Mouse (Mus musculus): ENCODE measurements around the gene Kcnab2. TPM values are rescaled to one million over a fixed set of nuclear protein-coding genes. Genes with fewer than 3 reads are reported as not detected.

Kcnab2 gene
- total RNA-seq, 2 experiments from 2014 or later: 2.1 to 4.2 TPM

DNA sequence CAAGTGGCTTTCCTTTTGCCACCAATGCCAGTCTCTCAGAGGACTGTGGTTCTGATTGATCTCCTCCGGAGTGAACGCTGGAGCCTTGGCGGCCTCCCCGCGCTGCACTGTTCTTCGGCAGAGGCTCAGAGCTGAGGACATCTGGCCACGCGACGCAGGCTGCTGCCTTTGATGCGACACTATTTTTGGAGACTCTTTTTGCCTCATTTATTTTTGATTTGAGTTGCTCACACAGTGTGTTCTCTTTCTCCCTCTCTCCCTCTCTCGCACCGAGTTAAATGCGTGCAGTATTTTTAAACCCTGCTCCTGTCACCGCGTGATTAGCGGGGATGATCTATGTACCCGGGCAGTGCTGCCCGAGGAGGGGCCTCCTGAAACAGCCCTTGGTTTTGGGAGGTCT is 21.1 kb downstream of the Kcnab2 start:
- intact Hi-C loops (cut with DNase I): no loop called here
- no peak for DNase-seq

DNA sequence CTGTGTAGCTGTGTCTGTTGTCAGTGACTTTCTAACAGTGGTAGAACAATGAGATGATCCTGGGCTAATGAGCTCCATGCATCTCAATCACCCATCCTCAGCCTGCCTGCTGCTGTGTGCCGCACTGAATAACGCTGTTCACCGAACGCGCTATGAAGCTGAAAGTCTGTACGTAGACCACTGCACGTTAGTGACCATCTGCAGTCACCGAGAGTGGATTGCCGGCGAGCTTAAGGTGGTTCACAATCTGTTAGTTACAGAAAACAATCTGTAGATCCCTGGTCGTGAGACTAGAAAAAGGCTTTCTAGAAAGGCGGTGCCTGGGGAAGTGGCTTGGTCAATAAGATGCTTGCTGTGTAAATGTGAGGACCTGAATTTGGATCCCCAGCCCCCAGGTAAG is 23.5 kb downstream of the Kcnab2 start:
- intact Hi-C loops (cut with DNase I): no loop called here
- DNase-seq: no peak

DNA sequence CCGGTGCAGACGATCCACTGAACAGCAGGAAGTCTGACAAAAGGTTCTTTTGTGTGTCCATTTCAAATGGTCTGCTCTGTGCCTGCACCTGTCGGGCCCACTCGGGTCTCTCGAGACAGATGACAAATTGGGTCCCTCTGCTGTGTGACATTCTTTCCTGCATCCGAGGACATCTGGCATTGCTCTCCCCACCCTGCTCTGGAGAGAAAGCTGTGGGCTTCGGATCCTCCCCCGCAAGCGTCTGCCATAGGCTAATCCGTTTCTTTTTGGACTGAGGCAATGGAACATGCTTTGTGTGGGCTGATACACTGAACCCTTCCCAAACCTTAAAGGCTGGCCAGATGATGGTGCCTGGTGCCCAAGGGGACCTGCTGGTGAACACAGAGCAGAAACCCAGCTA is 24.6 kb downstream of the Kcnab2 start:
- intact Hi-C loops (cut with DNase I): no loop called here
- DNase-seq: no peak

DNA sequence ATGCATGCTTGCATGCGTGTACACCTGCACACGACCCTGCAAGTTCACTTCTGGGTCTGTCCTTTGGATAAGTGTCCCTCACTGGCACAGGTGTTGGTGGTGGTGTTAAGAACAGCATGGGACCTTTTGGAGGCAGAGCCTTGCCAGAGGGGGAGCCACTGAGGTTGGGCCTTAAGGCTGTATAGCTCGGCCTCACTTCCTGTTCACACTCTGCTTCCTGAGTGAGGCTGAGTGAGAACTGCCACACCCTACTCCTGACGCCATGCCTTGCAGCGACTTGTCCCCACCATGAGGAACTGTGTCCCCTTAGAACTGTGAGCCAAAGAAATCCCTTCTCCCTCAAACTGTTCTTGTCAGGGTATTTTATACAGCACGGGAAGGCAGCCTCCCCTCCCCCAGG is 26.3 kb downstream of the Kcnab2 start:
- intact Hi-C loops (cut with DNase I): no loop called here
- DNase-seq: no peak

DNA sequence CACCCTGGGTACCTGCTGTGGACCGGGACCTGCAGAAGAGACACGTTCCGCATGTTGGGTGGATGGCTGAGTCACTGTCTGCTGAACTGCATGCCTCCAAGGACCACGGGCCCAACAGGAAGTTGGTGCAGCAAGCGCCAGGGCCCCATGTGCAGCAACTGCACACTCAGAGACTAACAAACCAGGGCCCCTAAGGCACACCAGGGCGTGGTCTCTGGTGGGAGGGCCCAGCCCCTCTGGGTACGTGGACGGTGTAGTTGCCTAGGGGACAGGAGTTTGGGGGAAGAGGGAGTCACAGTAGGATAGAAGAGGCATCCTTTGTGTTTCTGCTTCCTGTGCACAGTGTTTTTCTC is 29.0 kb downstream of the Kcnab2 start:
- intact Hi-C loops (cut with DNase I): no loop called here

DNA sequence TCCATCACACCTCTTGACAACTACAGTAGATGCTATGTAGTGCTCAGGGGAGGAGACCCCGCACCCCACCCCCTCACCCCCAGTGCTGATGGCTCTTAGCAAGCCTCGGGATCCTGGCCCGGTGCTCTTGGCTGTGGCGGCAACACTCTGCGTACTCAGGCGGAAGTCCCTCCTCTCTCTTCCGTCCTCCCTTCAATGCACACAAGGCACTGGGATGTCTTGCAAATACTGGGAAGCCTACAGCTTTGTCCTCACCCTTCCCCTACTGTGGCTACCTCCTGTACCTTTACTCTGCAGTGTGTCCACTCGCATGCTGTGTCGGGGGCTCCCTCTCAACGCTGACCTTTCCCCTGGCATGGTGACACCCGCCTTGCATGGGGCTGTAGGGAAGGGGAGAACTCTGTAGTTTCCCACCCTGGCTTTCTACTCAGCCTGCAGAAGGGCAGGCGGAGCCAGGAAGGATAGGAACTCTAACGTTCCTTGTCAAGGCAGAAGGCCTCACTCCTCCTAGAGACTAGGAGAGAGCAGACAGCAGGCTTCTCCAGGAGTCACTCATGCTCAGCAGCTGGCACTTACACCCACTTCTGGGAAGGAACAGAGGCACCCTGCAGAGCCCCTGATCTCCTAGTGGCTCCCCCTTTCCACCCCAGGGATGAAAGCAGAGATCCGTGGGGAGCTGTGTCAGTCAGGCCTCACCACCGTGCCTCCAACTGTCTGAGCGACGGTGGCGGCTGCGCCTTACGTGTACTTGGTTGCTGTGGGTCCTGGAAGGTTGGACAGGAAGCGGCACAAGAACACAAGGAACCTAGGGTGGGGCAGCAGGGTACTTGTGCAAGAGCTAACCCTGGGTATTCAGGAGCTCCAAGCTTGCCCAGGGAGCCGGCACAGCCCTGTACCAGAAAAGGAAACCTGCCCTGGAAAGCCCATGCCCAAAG is 29.7 kb downstream of the Kcnab2 start:
- DNase-seq: no peak
- intact Hi-C loops (cut with DNase I): no loop called here

More for the DNA sequence above, 29.0 kb downstream of the Kcnab2 start:
- DNase-seq: peak; percentile 20 to 25

DNA sequence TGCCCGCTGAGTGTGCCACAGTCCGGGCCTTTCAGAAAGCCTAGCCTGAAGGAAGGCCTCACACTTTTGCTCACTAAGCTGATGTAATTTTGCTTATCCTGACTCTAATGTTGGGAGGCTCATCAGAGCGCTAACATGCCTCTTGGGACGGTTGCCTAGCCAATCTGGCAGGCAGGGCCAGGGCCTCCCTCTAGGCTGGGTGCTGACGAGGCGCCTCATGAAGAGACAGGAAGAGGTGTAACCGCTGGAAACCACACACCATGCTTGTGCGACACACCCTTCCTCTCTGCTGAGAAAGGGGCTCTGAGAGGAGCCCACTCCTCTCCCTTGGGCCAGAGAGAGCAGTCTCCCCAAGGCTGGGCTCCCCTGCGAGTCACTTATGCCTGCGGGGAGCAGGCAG is 31.5 kb downstream of the Kcnab2 start:
- DNase-seq: peak; percentile 18 to 31
- intact Hi-C loops (cut with DNase I): no loop called here

DNA sequence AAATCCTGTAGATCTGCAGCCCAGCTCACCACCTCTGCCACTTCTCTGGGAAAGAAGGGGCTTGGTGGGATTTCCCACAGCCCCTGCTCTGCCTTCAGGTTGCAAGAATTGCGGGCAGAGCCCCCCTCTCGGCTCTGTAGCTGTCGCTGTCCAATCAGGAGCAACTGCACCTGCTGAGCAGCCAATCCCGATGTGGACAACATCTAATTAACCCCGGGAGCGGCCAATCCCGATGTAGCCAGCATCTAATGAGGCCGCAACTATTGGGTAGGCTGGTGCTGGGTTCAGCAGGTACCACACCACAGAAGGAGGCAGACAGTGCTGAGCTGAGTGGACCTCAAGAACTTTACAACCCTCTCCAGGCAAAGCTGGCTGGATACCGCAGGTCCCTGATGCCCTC is 36.1 kb downstream of the Kcnab2 start:
- no peak for DNase-seq
- intact Hi-C loops (cut with DNase I): no loop called here

DNA sequence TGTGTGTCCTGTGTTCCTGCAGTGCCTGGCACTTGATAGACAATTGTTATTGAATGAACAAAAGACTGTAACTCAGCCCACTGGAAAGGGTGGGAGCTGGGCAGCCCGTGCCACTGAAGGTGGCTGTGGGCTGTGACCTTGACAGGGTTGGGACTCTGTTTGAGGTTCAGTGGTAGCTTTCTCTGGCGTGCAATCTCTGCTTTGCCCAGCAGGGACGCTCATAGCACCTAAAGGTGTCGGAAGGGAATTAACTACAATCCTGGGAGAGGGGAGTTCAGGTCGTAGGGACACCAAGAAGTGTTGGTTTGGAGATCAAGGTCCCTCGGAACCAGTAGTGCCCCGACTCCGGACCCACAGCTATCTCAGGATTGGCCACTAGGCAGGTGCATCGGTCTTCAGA is 36.8 kb downstream of the Kcnab2 start:
- DNase-seq: peak in 1 of 2 experiments; percentile 18
- intact Hi-C loops (cut with DNase I): no loop called here

DNA sequence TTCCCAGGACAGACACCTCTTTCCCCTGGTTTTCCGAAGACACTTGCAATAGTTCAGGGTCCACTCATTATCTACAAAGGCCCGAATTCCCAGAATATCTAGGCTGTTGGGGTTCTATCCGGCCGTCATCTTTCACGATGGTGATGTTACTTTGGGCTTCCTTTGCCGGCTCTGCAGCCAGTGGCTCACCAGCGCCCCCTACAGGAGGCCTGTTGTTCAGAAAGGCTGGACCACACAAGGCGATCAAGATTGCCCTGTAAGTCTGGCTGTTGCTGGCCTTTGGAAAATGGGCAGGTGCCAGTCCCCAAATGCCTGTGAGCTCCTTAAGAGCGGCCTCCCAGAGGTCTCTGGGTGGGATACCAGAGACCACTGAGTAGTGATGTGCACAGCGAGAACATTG is 42.4 kb downstream of the Kcnab2 start:
- intact Hi-C loops (cut with DNase I): loop anchor here (1.0 to 10.0 kb wide), 4 partner anchors 56 to 262 kb away; no protein-coding TSS in a partner anchor
- DNase-seq: peak; percentile 78 to 87

DNA sequence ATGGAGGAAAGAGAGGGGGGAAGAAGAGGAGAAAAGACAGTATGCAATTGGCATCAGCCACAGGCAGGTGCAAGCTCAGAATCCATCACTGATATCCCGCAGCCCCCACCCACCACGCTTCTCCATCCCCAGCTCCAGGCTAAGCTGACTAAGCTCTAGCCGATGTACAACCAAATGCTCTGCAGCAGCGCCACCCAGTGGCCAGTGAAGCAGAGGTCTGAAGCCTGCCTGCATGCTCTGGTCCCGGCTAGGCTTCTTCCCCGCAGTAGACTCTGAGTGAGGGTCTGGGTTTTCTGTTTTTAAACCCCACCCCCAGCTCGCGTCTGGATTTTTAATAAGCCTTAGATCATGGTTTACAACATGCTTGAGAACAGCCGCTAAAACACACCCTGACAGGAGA is 42.8 kb downstream of the Kcnab2 start:
- intact Hi-C loops (cut with DNase I): loop anchor here (1.0 to 10.0 kb wide), 4 partner anchors 56 to 262 kb away; no protein-coding TSS in a partner anchor
- peak; percentile 90 to 94 for DNase-seq

DNA sequence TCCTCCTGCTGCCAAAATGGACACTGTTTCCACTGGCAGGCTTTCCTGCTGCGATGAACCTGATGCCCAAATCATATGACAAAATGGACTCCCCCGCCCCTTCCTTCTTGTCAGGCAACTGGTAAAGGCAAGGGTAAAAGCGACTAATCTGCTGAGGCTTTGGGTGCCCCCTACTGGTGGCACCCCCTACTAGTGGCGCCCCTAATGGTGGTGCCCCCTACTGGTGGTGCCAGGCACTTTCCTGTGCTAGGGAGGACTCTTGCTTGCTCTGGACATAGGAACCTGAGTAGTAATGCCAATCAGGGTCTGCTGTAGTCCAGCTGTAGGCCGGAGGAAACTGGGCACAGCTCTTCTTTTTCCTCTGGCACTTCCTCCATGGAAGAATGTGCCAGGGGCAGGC is 45.4 kb downstream of the Kcnab2 start:
- DNase-seq: peak; percentile 17 to 44
- intact Hi-C loops (cut with DNase I): loop anchor here (10.0 kb wide), 1 partner anchor 218 kb away; no protein-coding TSS in a partner anchor

DNA sequence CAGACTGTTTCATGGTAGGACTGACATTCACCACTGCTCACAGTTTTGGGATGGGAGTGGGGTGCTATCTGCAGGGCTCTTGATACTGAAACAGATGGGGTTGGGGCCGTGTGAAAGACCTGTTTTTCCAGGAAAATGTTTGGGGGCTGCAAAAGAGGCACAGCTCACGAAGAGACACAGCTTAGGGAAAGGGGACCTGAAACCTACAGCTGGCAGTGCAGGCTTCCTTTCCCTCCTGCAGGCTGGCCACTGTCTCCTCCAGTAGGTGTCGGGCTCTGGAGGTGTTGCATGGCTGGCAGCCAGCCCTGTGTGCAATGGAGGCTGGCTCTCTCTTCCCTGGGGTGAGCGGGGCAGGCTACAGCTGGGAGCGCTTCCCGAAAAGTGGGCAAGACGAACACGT is 49.4 kb downstream of the Kcnab2 start:
- intact Hi-C loops (cut with DNase I): no loop called here
- DNase-seq: no peak

DNA sequence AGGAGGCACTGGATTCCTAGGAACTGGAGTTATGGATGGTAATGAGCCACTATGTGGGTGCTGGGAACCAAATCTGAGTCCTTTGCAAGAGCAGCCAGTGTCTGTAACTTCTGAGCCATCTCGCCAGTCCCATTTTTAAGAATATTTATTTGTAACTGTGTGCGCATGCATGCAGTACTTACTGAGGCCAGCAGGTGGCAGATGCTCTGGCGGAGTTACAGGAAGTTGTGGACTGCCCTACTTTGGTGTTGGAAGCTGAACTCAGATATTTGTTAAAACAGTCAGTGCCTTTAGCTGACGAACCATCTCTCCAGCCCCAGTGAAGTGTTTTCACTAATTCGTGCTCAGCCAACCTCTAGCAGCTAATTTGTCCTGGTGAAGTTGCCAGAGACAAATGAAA is 52.7 kb downstream of the Kcnab2 start:
- peak in 1 of 2 experiments; percentile 20 for DNase-seq
- intact Hi-C loops (cut with DNase I): no loop called here

DNA sequence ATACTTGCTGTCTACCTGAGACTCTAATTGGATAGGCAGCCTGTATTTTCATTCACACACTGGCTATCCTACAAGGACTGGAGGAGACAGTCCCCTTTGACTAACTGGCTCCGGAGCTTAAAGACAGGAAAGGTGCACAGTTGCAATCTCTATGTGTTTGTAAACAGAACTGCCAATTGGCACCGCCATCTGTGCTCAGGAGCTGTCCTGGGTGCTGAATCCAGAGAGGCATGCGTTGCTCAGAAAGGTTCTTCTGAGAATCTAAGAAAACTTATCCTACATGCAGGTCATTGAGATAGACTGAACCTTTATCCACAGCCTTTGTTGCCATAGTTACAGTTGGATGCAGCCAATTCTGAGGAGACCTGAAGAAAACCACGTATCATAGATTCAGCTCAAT is 53.3 kb downstream of the Kcnab2 start:
- DNase-seq: peak; percentile 47 to 69

DNA sequence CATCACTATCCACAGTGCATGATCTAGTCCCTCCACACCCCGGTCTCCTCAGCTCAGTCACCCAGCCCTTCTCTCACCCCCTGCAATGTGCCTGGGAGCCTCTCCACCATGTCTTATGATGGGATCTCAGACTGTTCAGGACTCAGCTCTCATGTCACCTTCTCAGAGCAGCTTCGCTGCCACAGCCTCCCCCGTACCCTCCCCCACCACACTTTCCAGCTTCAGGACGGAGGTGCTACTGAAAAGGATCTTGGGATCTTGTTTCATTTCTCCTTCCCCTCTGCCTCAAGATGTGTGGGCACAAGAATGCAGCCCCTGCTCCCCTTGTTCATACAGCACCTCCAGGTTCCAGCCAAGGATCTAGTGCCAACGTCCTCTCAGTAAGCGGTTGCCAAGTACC is 54.1 kb downstream of the Kcnab2 start:
- no peak for DNase-seq

More for the DNA sequence above, 53.3 kb downstream of the Kcnab2 start:
- intact Hi-C loops (cut with DNase I): no loop called here

DNA sequence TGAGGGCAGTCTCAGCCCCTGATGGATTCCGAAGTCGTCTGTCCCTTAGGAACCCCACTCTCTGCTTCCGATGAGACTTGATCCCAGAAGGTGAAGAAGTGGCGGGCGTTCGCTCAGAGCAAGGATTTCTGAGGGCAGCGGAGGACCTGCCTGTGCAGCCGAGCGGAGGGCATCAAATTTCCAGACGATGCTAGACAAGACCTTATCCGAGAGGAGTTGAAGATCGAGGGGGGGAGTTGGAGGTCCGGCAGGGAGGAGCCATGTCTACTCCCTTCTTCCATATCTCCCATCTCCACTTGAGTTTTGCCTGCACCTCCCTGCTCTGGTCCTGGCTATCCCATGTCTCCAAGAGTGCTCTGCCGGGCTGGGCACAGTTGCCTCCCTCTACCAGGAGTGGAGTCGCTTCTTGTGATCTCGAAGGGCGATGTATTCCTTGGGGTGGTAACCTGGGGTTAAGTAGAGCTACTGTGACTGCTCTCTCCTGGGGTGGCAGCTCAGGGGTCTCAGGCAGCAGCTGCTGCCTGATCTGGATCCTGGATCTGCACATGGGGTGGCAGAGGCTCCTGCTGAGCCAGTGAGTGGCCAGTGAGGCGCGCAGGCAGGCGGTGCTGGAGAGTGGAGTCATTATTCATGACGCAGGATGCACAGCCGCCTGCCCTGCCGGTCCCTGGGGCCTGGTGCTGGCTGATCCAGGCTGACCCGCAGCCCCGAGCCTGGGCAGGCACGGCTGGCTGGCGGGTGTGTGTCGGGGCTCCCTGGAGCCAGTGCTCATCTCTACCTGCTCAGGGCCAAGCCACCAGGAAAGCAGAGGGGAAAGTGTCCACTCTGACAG is 59.2 kb downstream of the Kcnab2 start:
- intact Hi-C loops (cut with DNase I): no loop called here
- DNase-seq: no peak

More for the DNA sequence above, 54.1 kb downstream of the Kcnab2 start:
- intact Hi-C loops (cut with DNase I): no loop called here

DNA sequence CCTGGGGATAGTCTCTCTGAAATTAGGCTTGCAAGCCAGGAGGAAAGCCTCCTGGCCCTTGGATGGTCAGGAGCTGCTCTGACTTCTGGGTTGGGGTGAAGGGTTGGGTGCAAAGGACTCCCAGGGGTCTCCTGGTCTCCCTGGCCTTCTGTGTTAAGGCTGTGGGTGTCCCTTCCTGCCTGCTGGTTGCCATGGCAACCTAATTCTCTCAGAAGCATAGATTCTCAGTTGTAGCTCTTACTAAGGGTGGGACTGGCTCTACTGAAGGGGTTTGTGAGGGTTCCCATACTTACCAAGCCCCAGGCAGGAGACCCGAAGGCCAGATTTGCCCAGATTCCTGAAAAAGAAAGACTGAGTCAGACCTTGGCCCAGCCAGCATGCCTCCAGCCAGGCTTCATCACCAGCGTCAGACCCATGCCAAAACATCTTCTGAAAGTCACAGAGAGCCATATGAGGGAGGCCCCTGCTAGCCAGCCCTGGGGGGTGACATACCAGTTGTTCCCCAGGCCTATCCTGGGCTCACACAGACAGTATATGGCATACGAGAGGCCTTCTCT is 65.1 kb downstream of the Kcnab2 start:
- intact Hi-C loops (cut with DNase I): no loop called here
- no peak for DNase-seq

DNA sequence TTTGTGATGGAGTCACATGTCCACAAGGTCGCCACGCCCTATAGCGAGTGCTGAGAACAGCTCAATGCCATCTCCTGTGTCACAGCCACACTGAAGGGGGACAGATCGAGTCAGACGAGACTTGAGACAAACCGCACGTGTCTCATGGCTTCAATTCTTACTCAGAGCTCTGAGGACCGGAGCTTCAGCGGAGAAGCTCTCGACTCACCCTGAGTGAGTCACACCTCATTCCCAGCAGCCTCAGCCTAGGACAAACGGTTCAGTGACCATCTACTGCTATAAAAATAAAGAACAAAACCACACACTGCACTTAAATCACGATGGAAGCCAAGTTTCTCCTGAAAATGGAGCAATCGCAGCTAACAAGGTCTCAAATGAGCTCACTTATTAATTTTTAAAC is 66.7 kb downstream of the Kcnab2 start:
- no peak for DNase-seq
- intact Hi-C loops (cut with DNase I): no loop called here

DNA sequence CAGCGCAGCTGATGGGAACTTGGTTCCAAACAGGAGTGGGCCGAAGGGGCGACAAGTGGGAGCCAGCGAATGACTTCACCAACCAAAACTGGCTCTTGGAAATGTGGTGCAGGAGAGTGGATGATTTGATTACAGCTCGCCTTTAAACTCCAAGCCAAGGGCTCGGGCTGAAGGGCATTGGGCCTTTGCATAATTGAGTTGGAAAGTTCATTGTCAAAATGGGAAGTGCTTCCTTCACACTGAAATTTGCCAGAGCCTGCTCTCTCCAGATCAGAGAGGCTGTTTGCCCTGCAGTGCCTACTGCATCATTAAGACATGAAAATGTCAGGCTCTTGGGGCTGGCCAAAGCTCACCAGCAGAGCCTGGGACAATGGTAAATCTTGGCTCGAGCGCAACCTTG is 71.1 kb downstream of the Kcnab2 start:
- no peak for DNase-seq
- intact Hi-C loops (cut with DNase I): no loop called here

DNA sequence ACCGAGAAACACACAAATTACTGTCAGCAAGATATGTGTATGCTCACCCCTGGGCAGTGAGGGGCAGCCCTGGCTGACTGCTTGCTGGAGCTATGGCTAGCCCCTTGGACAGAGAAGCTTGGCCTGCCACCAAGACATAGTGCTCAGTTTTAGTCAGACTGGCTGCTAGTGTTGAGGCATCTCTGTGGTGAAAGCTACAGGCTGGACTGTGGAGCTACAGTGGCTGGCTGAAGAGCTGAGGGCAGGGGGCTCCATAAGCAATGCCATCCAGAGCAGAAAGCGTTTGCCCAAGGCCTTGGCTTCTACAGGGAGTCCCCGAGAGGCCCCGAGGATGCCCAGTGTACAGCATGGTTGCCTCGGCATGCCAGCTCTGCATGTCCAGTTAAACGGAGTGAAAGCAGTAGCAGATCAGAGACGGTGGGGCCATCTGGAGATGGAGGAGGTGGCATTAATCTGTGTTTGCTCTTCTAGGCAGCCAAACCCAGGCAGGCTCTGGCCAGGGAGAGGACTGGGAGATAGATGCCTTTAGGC is 71.9 kb downstream of the Kcnab2 start:
- DNase-seq: no peak
- intact Hi-C loops (cut with DNase I): no loop called here

All from heart, postnatal 14 days (tissue).